In genomic region chr11:88515736-88516583, GRCm38 (mm10) we compare ENCODE assay signal across 11 mouse cellular contexts.
A peak's percentile ranks its signal among the peaks of the same experiment; 100 is the strongest.
DNase-seq lines count a peak whose midpoint lies in the region; ATAC-seq and TF ChIP-seq lines count a peak whose summit lies in the region.
"Had no signal": no experiment of that assay in that cellular context is flagged by ENCODE, and none has a peak within 500 bp of the region (broad histone marks: within the 10 kb centered on the region; RNA-seq: fewer than 3 reads in every experiment).

No protein-coding gene starts in this region.

- TF ChIP-seq EP300 in stomach, postnatal 0 days (optimal IDR thresholded peaks at IDR 0.05) = no peak

- ATAC-seq in heart, embryonic 12.5 days (ENCODE audit: insufficient number of reproducible peaks, low FRiP score) = peak; percentile 9; the same call in 1 of the 2 replicates
- no peak for ATAC-seq in neural tube, embryonic 13.5 days (ENCODE audit: low read depth)
- no peak for ATAC-seq in hindbrain, embryonic 16.5 days
- ATAC-seq in stomach, postnatal 0 days (ENCODE audit: low FRiP score, low TSS enrichment) = no peak

- H3K9me3 ChIP-seq in heart, embryonic 12.5 days (replicated peaks) = no peaks in the 10 kb centered on the region
- no peaks in the 10 kb centered on the region for H3K9me3 ChIP-seq in neural tube, embryonic 13.5 days
- no peaks in the 10 kb centered on the region for H3K9me3 ChIP-seq in hindbrain, embryonic 16.5 days (ENCODE audit: control insufficient read depth, low read length)
- no peaks in the 10 kb centered on the region for H3K9me3 ChIP-seq in stomach, postnatal 0 days (ENCODE audit: control insufficient read depth, low read length)
- H3K9me3 ChIP-seq: G1E; limb, embryonic 15.5 days had no signal

- H3K4me3 ChIP-seq in heart, embryonic 12.5 days = no peak overlapping the region
- no peak overlapping the region for H3K4me3 ChIP-seq in neural tube, embryonic 13.5 days
- no peak overlapping the region for H3K4me3 ChIP-seq in hindbrain, embryonic 16.5 days (ENCODE audit: low read length)
- no peak overlapping the region for H3K4me3 ChIP-seq in stomach, postnatal 0 days (ENCODE audit: low read depth, low read length)
- H3K4me3 ChIP-seq: erythroblast, embryonic 14.5 days; limb, embryonic 15.5 days had no signal

- no peak for DNase-seq in heart, postnatal 36 days
- no peak for DNase-seq in neural tube, embryonic 10.5 days (ENCODE audit: extremely low spot score, low spot score)
- DNase-seq in stomach, postnatal 0 days (ENCODE audit: low spot score) = no peak
- no peak for DNase-seq in gastrocnemius, postnatal 25 days
- DNase-seq in ovary, postnatal 36 days (ENCODE audit: low spot score) = no peak

- H3K4me2 ChIP-seq in heart, embryonic 12.5 days = no peak overlapping the region
- no peak overlapping the region for H3K4me2 ChIP-seq in neural tube, embryonic 13.5 days
- H3K4me2 ChIP-seq in hindbrain, embryonic 16.5 days (ENCODE audit: low read length) = no peak overlapping the region
- H3K4me2 ChIP-seq in stomach, postnatal 0 days (replicated peaks; ENCODE audit: low read depth) = no peak overlapping the region
- H3K4me2 ChIP-seq: limb, embryonic 15.5 days had no signal

- H3K4me1 ChIP-seq in heart, embryonic 12.5 days (replicated peaks) = peaks cover 65% of the 10 kb centered on the region
- peaks cover 77% of the 10 kb centered on the region for H3K4me1 ChIP-seq in neural tube, embryonic 13.5 days (replicated peaks)
- H3K4me1 ChIP-seq in hindbrain, embryonic 16.5 days (ENCODE audit: control insufficient read depth, insufficient read depth, low read depth, low read length) = peaks cover 52% of the 10 kb centered on the region
- peaks cover 10% of the 10 kb centered on the region for H3K4me1 ChIP-seq in stomach, postnatal 0 days (replicated peaks; ENCODE audit: control insufficient read depth, insufficient read depth)

- intact Hi-C loops in heart, postnatal 36 days (cut with DNase I) = no loop called here

- WGBS in heart, embryonic 12.5 days = 56% methylated on average over 6 of the region's 6 CpGs
- 68% methylated on average over 6 of the region's 6 CpGs for WGBS in neural tube, embryonic 13.5 days
- WGBS in hindbrain, embryonic 16.5 days = 77% methylated on average over 6 of the region's 6 CpGs
- WGBS in stomach, postnatal 0 days = 61% methylated on average over 6 of the region's 6 CpGs

- peak overlapping the region; percentile 0; the same call in 1 of the 2 replicates for H3K9ac ChIP-seq in heart, embryonic 12.5 days
- no peak overlapping the region for H3K9ac ChIP-seq in neural tube, embryonic 13.5 days
- H3K9ac ChIP-seq in hindbrain, embryonic 16.5 days (ENCODE audit: low read depth, low read length) = no peak overlapping the region
- 0 out of 2 replicates have a peak overlapping the region, but pooled peaks have one; percentile 18 for H3K9ac ChIP-seq in stomach, postnatal 0 days (ENCODE audit: low read length)
- H3K9ac ChIP-seq: limb, embryonic 15.5 days had no signal

- H3K27ac ChIP-seq in heart, embryonic 12.5 days (ENCODE audit: poor library complexity, severe bottlenecking) = peak overlapping the region; percentile 65
- H3K27ac ChIP-seq in neural tube, embryonic 13.5 days (replicated peaks) = peak overlapping the region; percentile 64
- H3K27ac ChIP-seq in hindbrain, embryonic 16.5 days (ENCODE audit: low read depth, low read length) = peak overlapping the region; percentile 63
- peak overlapping the region; percentile 45; the same call in 1 of the 2 replicates for H3K27ac ChIP-seq in stomach, postnatal 0 days (replicated peaks)
- H3K27ac ChIP-seq: limb, embryonic 15.5 days had no signal

- peak; percentile 49 for TF ChIP-seq CTCF in stomach, postnatal 0 days (IDR thresholded peaks at IDR 0.05; ENCODE audit: low read depth)

- H3K27me3 ChIP-seq in heart, embryonic 12.5 days (replicated peaks) = no peaks in the 10 kb centered on the region
- no peaks in the 10 kb centered on the region for H3K27me3 ChIP-seq in neural tube, embryonic 13.5 days
- H3K27me3 ChIP-seq in hindbrain, embryonic 16.5 days (replicated peaks; ENCODE audit: control insufficient read depth, insufficient read depth, low read length) = no peaks in the 10 kb centered on the region
- H3K27me3 ChIP-seq in stomach, postnatal 0 days (ENCODE audit: control insufficient read depth, insufficient read depth, low read length) = no peaks in the 10 kb centered on the region
- H3K27me3 ChIP-seq: limb, embryonic 15.5 days had no signal

- peaks cover 4% of the 10 kb centered on the region; the same call in 1 of the 2 replicates for H3K36me3 ChIP-seq in heart, embryonic 12.5 days
- no peaks in the 10 kb centered on the region for H3K36me3 ChIP-seq in neural tube, embryonic 13.5 days
- no peaks in the 10 kb centered on the region for H3K36me3 ChIP-seq in hindbrain, embryonic 16.5 days (ENCODE audit: control insufficient read depth, insufficient read depth, low read length)
- H3K36me3 ChIP-seq in stomach, postnatal 0 days (ENCODE audit: control insufficient read depth, insufficient read depth, low read length) = no peaks in the 10 kb centered on the region
- H3K36me3 ChIP-seq: limb, embryonic 15.5 days had no signal

Comparison
In these comparisons a context has a peak if more than half of its experiments do, and no peak if none do; other contexts are left out.
1. H3K9ac ChIP-seq: peak in heart, embryonic 12.5 days (single experiment) and stomach, postnatal 0 days (single experiment); none in neural tube, embryonic 13.5 days (single experiment) and hindbrain, embryonic 16.5 days (single experiment).
2. Peak in every context shown above with its lines, with median percentiles within 50 percentile points of each other: H3K27ac ChIP-seq.